Mouse (Mus musculus): ENCODE results near the gene Gm49388.

DNA sequence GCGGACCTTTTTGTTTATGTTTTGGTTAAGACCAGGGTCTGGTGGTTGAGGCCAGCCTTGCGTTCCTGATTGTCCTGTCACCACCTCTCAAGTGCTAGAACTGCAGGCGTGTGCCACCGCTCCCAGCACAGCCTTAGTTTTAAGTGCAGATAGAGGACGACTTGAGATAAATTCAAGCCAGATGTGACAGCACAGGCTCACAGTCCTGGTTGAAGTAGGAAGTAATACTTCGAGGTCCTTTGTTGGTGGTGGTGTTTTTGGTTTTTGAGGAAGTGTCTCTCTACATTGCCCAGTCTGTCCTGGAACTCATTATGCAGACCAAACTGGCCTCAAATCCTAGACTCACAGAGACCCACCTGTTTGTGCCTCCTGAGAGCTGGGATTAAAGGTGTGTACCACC, 25.7 kb upstream of the Gm49388 start:
- TF ChIP-seq GATA1 (IDR thresholded peaks at IDR 0.05; ENCODE audit: low read length): no peak
- no peak for TF ChIP-seq TAL1 (IDR thresholded peaks at IDR 0.05; ENCODE audit: low read length)

All from erythroblast, embryonic 14.5 days (primary cell).